Mouse (Mus musculus) midbrain, embryonic 16.5 days (tissue): ENCODE measurements around the gene Sdk1. TPM values are rescaled to one million over a fixed set of nuclear protein-coding genes. Genes with fewer than 3 reads are reported as not detected.

Experiments
- ATAC-seq: fragments of 200-750 bp; cut with Nextera tagmentation; 2 replicates; pipeline ENCODE4 v1.8.0; 2017; ENCODE audit warnings: moderate TSS enrichment
- H3K27ac ChIP-seq: fragments of 300-500 bp; sonication (generic); 2 replicates; pipeline ENCODE4 v1.5.1; 2014; ENCODE audit warnings: mild to moderate bottlenecking, low read length, mixed read lengths
- H3K27me3 ChIP-seq: fragments of 300-500 bp; sonication (generic); 2 replicates; pipeline ENCODE4 v1.6.1; 2014; ENCODE audit warnings: low read depth, low read length, mixed read lengths; ENCODE audit not compliant: control insufficient read depth, insufficient read depth
- H3K36me3 ChIP-seq: fragments of 300-500 bp; sonication (generic); 2 replicates; pipeline ENCODE4 v1.6.1; 2014; ENCODE audit warnings: mild to moderate bottlenecking, low read length, moderate library complexity, mixed read lengths; ENCODE audit not compliant: control insufficient read depth, insufficient read depth
- H3K4me1 ChIP-seq: fragments of 300-500 bp; sonication (generic); 2 replicates; pipeline ENCODE4 v1.6.1; 2014; ENCODE audit warnings: mild to moderate bottlenecking, low read length, mixed read lengths; ENCODE audit not compliant: control insufficient read depth, insufficient read depth
- H3K4me2 ChIP-seq: fragments of 300-500 bp; sonication (generic); 2 replicates; pipeline ENCODE4 v1.6.1; 2014; ENCODE audit warnings: mild to moderate bottlenecking, low read length, mixed read lengths
- H3K4me3 ChIP-seq: fragments of 300-500 bp; sonication (generic); 2 replicates; pipeline ENCODE4 v1.5.1; 2014; ENCODE audit warnings: low read depth, mild to moderate bottlenecking, low read length, moderate library complexity, mixed read lengths
- H3K9ac ChIP-seq: fragments of 300-500 bp; sonication (generic); 2 replicates; pipeline ENCODE4 v1.6.1; 2014; ENCODE audit warnings: low read depth, low read length, mixed read lengths
- H3K9me3 ChIP-seq: fragments of 300-500 bp; sonication (generic); replicated peaks from 2 replicates; pipeline ENCODE4 v1.6.1; 2014; ENCODE audit warnings: mild to moderate bottlenecking, low read length, mixed read lengths; ENCODE audit not compliant: control insufficient read depth, poor library complexity, severe bottlenecking
- WGBS: fragments of 180-500 bp; shearing (Covaris S2); extraction: QIAGEN DNeasy Blood & Tissue Kit; methylation state at CpG from one replicate; pipeline ENCODE4 v1.1.7; 2014; 5-methylcytosine and 5-hydroxymethylcytosine counted together
- polyA plus RNA-seq: library from polyadenylated mRNA; unstranded; fragments of >200 nt; fragmentation: Nextera tagmentation; extraction: Ambion mirVana; gene quantifications from 2 replicates; pipeline ENCODE4 v1.2.1, GENCODE M21; 2015

Gene Sdk1
- polyA plus RNA-seq, 1 experiment from 2014 or later, result 2.5 TPM

GRCm38 (mm10) chr5:141391153-141391552 lies 149.9 kb downstream of the Sdk1 start:
- no peak for ATAC-seq
- Histone ChIP-seq H3K4me1 (no peaks in the 10 kb centered on the region), H3K27me3 (no peaks in the 10 kb centered on the region), H3K27ac (no peak overlapping the region), H3K36me3 (no peaks in the 10 kb centered on the region), H3K4me2 (no peak overlapping the region), H3K9ac (no peak overlapping the region), H3K9me3 (no peaks in the 10 kb centered on the region), H3K4me3 (no peak overlapping the region)
- 81% methylated on average over 5 of the region's 5 CpGs for WGBS

GRCm38 (mm10) chr5:141393846-141394245 lies 152.6 kb downstream of the Sdk1 start:
- no peak overlapping the region for H3K4me2 ChIP-seq
- no peak overlapping the region for H3K27ac ChIP-seq
- H3K36me3 ChIP-seq, result no peaks in the 10 kb centered on the region
- no peaks in the 10 kb centered on the region for H3K27me3 ChIP-seq
- WGBS, result 77% methylated on average over 4 of the region's 4 CpGs
- H3K4me3 ChIP-seq, result no peak overlapping the region
- no peaks in the 10 kb centered on the region for H3K9me3 ChIP-seq
- H3K4me1 ChIP-seq, result no peaks in the 10 kb centered on the region
- no peak for ATAC-seq
- H3K9ac ChIP-seq, result no peak overlapping the region

GRCm38 (mm10) chr5:141394586-141394985 lies 153.3 kb downstream of the Sdk1 start:
- no peak overlapping the region for H3K27ac ChIP-seq
- no peaks in the 10 kb centered on the region for H3K36me3 ChIP-seq
- H3K9ac ChIP-seq, result no peak overlapping the region
- no peaks in the 10 kb centered on the region for H3K4me1 ChIP-seq
- no peaks in the 10 kb centered on the region for H3K27me3 ChIP-seq
- WGBS, result 91% methylated on average over 8 of the region's 8 CpGs
- ATAC-seq, result no peak
- H3K9me3 ChIP-seq, result no peaks in the 10 kb centered on the region
- no peak overlapping the region for H3K4me2 ChIP-seq
- no peak overlapping the region for H3K4me3 ChIP-seq

GRCm38 (mm10) chr5:141403741-141404140 lies 162.5 kb downstream of the Sdk1 start:
- H3K4me1 ChIP-seq, result no peaks in the 10 kb centered on the region
- no peak overlapping the region for H3K4me2 ChIP-seq
- no peak for ATAC-seq
- no peaks in the 10 kb centered on the region for H3K36me3 ChIP-seq
- WGBS, result 40% methylated on average over 8 of the region's 8 CpGs
- no peak overlapping the region for H3K27ac ChIP-seq
- H3K4me3 ChIP-seq, result no peak overlapping the region
- no peaks in the 10 kb centered on the region for H3K9me3 ChIP-seq
- no peak overlapping the region for H3K9ac ChIP-seq
- no peaks in the 10 kb centered on the region for H3K27me3 ChIP-seq

GRCm38 (mm10) chr5:141404651-141405050 lies 163.4 kb downstream of the Sdk1 start:
- ATAC-seq, result no peak
- Histone ChIP-seq H3K9ac (no peak overlapping the region), H3K4me1 (no peaks in the 10 kb centered on the region), H3K9me3 (no peaks in the 10 kb centered on the region), H3K4me2 (no peak overlapping the region), H3K27ac (no peak overlapping the region), H3K36me3 (no peaks in the 10 kb centered on the region), H3K4me3 (no peak overlapping the region), H3K27me3 (no peaks in the 10 kb centered on the region)
- 37% methylated on average over 2 of the region's 2 CpGs for WGBS

- no peaks in the 10 kb centered on the region for H3K9me3 ChIP-seq
- H3K27me3 ChIP-seq, result no peaks in the 10 kb centered on the region
- H3K4me1 ChIP-seq, result no peaks in the 10 kb centered on the region
- no peak overlapping the region for H3K4me2 ChIP-seq
- H3K36me3 ChIP-seq, result no peaks in the 10 kb centered on the region
- no peak overlapping the region for H3K27ac ChIP-seq
- no peak overlapping the region for H3K9ac ChIP-seq
- no peak for ATAC-seq
- WGBS, result 64% methylated on average over 7 of the region's 7 CpGs
- H3K4me3 ChIP-seq, result no peak overlapping the region
Measured at GRCm38 (mm10) chr5:141406926-141407325, 165.6 kb downstream of the Sdk1 start.

- Histone ChIP-seq H3K27ac (no peak overlapping the region), H3K4me1 (peaks cover 11% of the 10 kb centered on the region; the same call in 1 of the 2 replicates), H3K36me3 (no peaks in the 10 kb centered on the region), H3K4me2 (no peak overlapping the region), H3K9me3 (no peaks in the 10 kb centered on the region), H3K9ac (no peak overlapping the region), H3K27me3 (no peaks in the 10 kb centered on the region), H3K4me3 (no peak overlapping the region)
- ATAC-seq, result no peak
- 57% methylated on average over 11 of the region's 11 CpGs for WGBS
Measured at GRCm38 (mm10) chr5:141413013-141413412, 171.7 kb downstream of the Sdk1 start.

GRCm38 (mm10) chr5:141415644-141416243 lies 174.5 kb downstream of the Sdk1 start:
- no peak for ATAC-seq
- Histone ChIP-seq H3K27ac (no peak overlapping the region), H3K36me3 (no peaks in the 10 kb centered on the region), H3K4me3 (no peak overlapping the region), H3K27me3 (no peaks in the 10 kb centered on the region), H3K4me2 (no peak overlapping the region), H3K4me1 (peaks cover 11% of the 10 kb centered on the region; the same call in 1 of the 2 replicates), H3K9ac (no peak overlapping the region), H3K9me3 (no peaks in the 10 kb centered on the region)
- WGBS, result 86% methylated on average over 10 of the region's 10 CpGs

GRCm38 (mm10) chr5:141428132-141428531 lies 186.8 kb downstream of the Sdk1 start:
- Histone ChIP-seq H3K4me3 (no peak overlapping the region), H3K9ac (no peak overlapping the region), H3K27me3 (no peaks in the 10 kb centered on the region), H3K36me3 (no peaks in the 10 kb centered on the region), H3K4me1 (peaks cover 12% of the 10 kb centered on the region), H3K4me2 (no peak overlapping the region), H3K27ac (no peak overlapping the region), H3K9me3 (no peaks in the 10 kb centered on the region)
- no peak for ATAC-seq
- 74% methylated on average over 3 of the region's 3 CpGs for WGBS
